Mouse (Mus musculus) urinary bladder, postnatal 0 days (tissue): ENCODE measurements around the gene Psd4. TPM values are rescaled to one million over a fixed set of nuclear protein-coding genes. Genes with fewer than 3 reads are reported as not detected.

ENCODE experiments used
- polyA plus RNA-seq: library from polyadenylated mRNA; unstranded; fragments of >200 nt; fragmentation: Nextera tagmentation; extraction: Ambion mirVana; gene quantifications from 2 replicates; pipeline ENCODE4 v1.2.1, GENCODE M21; 2015

Psd4 gene
- 10.4 and 11.4 TPM in 2 replicates for polyA plus RNA-seq

GRCm38 (mm10) chr2:24367030-24367894 lies at the start of gene Psd4:
Gene Psd4, plus strand, starts transcription at chr2:24367580.

GRCm38 (mm10) chr2:24336545-24336944 lies 30.8 kb upstream of the Psd4 start, which contains the start of gene Il1rn:
Gene Il1rn, plus strand, starts transcription at chr2:24336853.

Other genes with a start within 250 kb of the Psd4 start
- gene Il1f8, start 214.4 kb upstream of the Psd4 start, polyA plus RNA-seq: not detected in 2 replicates
- gene Il1f9, start 181.1 kb upstream of the Psd4 start, polyA plus RNA-seq: 0.40 TPM in 1 of 2 replicates, not detected in the other
- not detected in 2 replicates for gene Il1f6, start 152.2 kb upstream of the Psd4 start, polyA plus RNA-seq
- 0.16 and 0.30 TPM in 2 replicates for gene Il1f5, start 90.6 kb upstream of the Psd4 start, polyA plus RNA-seq
- not detected in 2 replicates for gene Il1f10, start 76.4 kb upstream of the Psd4 start, polyA plus RNA-seq
- gene Il1rn, start 30.7 kb upstream of the Psd4 start, polyA plus RNA-seq: 17.7 and 17.9 TPM in 2 replicates
- gene Pax8, start 108.0 kb downstream of the Psd4 start, polyA plus RNA-seq: not detected in 2 replicates